Mouse (Mus musculus) liver, embryonic 14.5 days (tissue): ENCODE data around the gene Ccdc125. TPM values are rescaled to one million over a fixed set of nuclear protein-coding genes. Genes with fewer than 3 reads are reported as not detected.

Experiments used
- ATAC-seq: fragments of 200-750 bp; cut with Nextera tagmentation; 2 replicates; pipeline ENCODE4 v1.8.0; 2017; ENCODE audit warnings: moderate number of reproducible peaks, mild to moderate bottlenecking, moderate library complexity; ENCODE audit not compliant: insufficient read depth
- DNase-seq, 3 experiments: peaks; one replicate each; pipeline ENCODE4 v3.0.0-alpha.2; 2012 to 2013; ENCODE audit warnings: low read depth in 3 of 3, low spot score in 3 of 3
- H3K27ac ChIP-seq: fragments of 300-500 bp; sonication (generic); 2 replicates; pipeline ENCODE4 v1.5.1; 2014; ENCODE audit warnings: moderate library complexity, mild to moderate bottlenecking, control low read depth, inconsistent platforms
- H3K27me3 ChIP-seq: fragments of 300-500 bp; sonication (generic); 2 replicates; pipeline ENCODE4 v1.6.1; 2014; ENCODE audit warnings: mild to moderate bottlenecking, low read length, moderate library complexity; ENCODE audit not compliant: control insufficient read depth, insufficient read depth
- H3K36me3 ChIP-seq: fragments of 300-500 bp; sonication (generic); replicated peaks from 2 replicates; pipeline ENCODE4 v1.6.1; 2014; ENCODE audit warnings: low read depth; ENCODE audit not compliant: control insufficient read depth, insufficient read depth
- H3K4me1 ChIP-seq, 2 experiments: fragments of 200-500 bp in 1 of 2; fragments of 300-500 bp in 1 of 2; sonication (generic) in 1 of 2; replicated peaks; 2 replicates each; pipeline ENCODE4 v1.6.1; 2012 to 2014; ENCODE audit warnings: antibody characterized with exemption in 1 of 2, inconsistent platforms in 1 of 2, low read length in 1 of 2; ENCODE audit not compliant: control insufficient read depth in 2 of 2, insufficient read depth in 2 of 2
- H3K4me2 ChIP-seq: fragments of 300-500 bp; sonication (generic); 2 replicates; pipeline ENCODE4 v1.6.1; 2014; ENCODE audit warnings: low read depth, mild to moderate bottlenecking, control low read depth, moderate library complexity
- H3K4me3 ChIP-seq, 2 experiments: fragments of 200-500 bp in 1 of 2; fragments of 300-500 bp in 1 of 2; sonication (generic) in 1 of 2; 2 replicates each; pipeline ENCODE4 v1.5.1; 2012 to 2014; ENCODE audit warnings: low read depth in 2 of 2, low read length in 2 of 2, mild to moderate bottlenecking in 2 of 2, control low read depth in 1 of 2, inconsistent platforms in 1 of 2, moderate library complexity in 1 of 2; ENCODE audit not compliant: insufficient read depth in 1 of 2
- H3K9ac ChIP-seq: fragments of 300-500 bp; sonication (generic); replicated peaks from 2 replicates; pipeline ENCODE4 v1.6.1; 2014; ENCODE audit warnings: mild to moderate bottlenecking, control low read depth, moderate library complexity
- H3K9me3 ChIP-seq: fragments of 300-500 bp; sonication (generic); 2 replicates; pipeline ENCODE4 v1.6.1; 2016; ENCODE audit warnings: low read length, mixed read lengths; ENCODE audit not compliant: control insufficient read depth
- CTCF ChIP-seq: IDR thresholded peaks from 2 replicates; pipeline ENCODE4 v1.5.1; 2016; ENCODE audit warnings: antibody characterized with exemption, low read depth, control low read depth
- EP300 ChIP-seq: IDR thresholded peaks from 2 replicates; pipeline ENCODE4 v1.6.1; 2016; ENCODE audit warnings: antibody characterized with exemption, low read depth
- WGBS: fragments of 180-500 bp; shearing (Covaris S2); extraction: QIAGEN DNeasy Blood & Tissue Kit; methylation state at CpG from one replicate; pipeline ENCODE4 v1.1.7; 2014; ENCODE audit not compliant: insufficient replicate concordance; 5-methylcytosine and 5-hydroxymethylcytosine counted together
- polyA plus RNA-seq, 2 experiments: library from polyadenylated mRNA; depleted of rRNA in 1 of 2; stranded (reverse) in 1 of 2; unstranded in 1 of 2; fragments of >200 nt; fragmentation: Nextera tagmentation in 1 of 2; extraction: Ambion mirVana in 1 of 2; gene quantifications; 2 replicates each; pipeline versions ENCODE4 v1.2.1 to v1.2.3; 2012 to 2014

Gene Ccdc125
- polyA plus RNA-seq, 2 experiments = 3.7 to 4.2 TPM

DNA sequence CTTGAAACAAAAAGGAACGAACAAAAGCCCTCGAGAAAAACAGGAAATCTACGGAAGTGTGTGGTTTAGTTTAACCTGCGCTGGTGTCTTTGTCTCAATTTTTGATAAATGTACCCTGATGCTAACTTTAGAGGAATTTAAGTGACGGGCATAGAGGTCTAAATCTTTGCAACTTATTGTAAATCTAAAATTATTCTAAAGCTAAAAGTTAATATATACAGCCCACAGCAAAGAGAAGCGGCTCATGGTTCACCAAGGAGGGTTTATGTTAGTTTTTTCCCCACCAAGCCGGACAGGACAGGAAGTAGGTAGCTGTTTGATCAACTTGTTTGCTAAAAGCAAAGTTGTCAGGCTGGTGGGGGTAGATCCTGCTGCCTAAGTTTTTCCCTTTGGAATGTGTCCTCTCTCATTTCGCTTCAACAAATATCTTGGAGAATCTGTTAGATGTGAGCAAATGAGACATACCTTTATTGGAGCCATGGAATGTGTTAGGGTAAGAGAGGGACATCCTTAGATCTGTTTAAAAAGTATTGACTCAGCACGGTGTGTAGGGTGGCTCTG is 744 bp downstream of the Ccdc125 start:
- ATAC-seq = no peak
- H3K4me2 ChIP-seq = peak overlapping the region; percentile 64
- WGBS = 8% methylated on average over 9 of the region's 9 CpGs
- H3K9ac ChIP-seq = peak overlapping the region; percentile 59
- H3K4me1 ChIP-seq = peaks cover 0 to 2% of the 10 kb centered on the region in 2 experiments; a peak in 1 of 4 replicates
- TF ChIP-seq CTCF (no peak), EP300 (no peak)
- H3K27me3 ChIP-seq = no peaks in the 10 kb centered on the region
- DNase-seq = no peak
- H3K4me3 ChIP-seq = peak overlapping the region; percentile 59 to 70
- peak overlapping the region; percentile 24 for H3K27ac ChIP-seq
- no peaks in the 10 kb centered on the region for H3K9me3 ChIP-seq
- peaks cover 3% of the 10 kb centered on the region; the same call in 1 of the 2 replicates for H3K36me3 ChIP-seq

DNA sequence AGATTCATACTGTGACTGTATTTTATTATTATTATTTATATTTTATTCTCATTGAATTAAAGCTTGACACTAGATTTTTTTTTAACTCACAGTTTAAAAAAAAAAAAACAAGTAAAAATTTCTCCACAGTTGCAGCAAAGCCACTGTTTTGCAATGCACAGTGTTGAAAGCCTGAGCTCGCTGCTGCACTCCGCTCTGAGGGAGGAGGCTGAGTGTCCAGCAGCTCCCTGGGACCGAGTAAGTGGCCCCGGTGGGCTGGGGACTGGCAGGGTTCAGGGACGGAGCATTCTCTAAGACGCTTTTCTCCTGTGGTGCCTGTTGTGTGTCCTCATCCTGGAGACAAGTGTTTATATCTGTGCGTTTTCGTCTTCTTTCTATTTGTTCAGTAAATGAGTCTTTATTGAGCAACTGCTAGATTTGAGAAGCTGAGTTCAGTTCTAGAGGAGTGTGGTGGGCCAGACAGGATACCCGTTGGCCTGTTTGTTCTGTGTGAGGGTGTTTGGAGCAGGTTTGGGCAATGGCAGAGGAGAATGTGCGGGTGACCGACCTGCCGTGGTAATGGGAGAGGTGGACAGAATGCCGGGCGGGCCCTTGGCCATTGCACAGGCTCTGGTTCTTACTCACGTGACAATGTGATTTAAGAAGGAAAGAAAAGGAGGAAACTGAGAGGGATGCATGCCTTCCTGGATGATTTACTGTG is 6.6 kb downstream of the Ccdc125 start:
- no peak overlapping the region for H3K27ac ChIP-seq
- no peak overlapping the region for H3K9ac ChIP-seq
- no peaks in the 10 kb centered on the region for H3K27me3 ChIP-seq
- DNase-seq = no peak
- no peak for ATAC-seq
- H3K4me2 ChIP-seq = no peak overlapping the region
- no peaks in the 10 kb centered on the region for H3K4me1 ChIP-seq
- no peak overlapping the region for H3K4me3 ChIP-seq
- H3K36me3 ChIP-seq = no peaks in the 10 kb centered on the region
- no peaks in the 10 kb centered on the region for H3K9me3 ChIP-seq
- TF ChIP-seq EP300 (no peak), CTCF (no peak)
- 65% methylated on average over 15 of the region's 15 CpGs for WGBS

DNA sequence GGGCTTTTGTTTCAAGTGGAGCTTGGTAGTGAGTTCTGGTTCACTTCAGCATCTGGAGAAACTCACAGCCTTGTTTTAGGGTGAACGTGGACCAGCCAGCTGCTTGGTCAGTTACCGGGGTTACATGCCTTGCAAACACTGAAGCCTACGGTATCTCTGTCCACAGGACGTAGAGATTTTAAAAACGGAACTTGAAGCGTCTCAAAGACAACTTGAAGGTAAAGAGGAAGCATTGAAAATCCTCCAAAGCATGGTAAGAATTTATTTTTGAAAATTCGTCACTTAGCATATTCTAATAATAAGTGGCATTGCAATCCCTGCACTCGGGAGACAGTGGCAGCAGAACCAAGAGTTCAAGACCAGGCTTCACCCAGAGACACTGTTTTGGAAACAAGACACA is 12.1 kb downstream of the Ccdc125 start:
- H3K9ac ChIP-seq = no peak overlapping the region
- no peak for DNase-seq
- WGBS = 67% methylated on average over 8 of the region's 8 CpGs
- H3K4me3 ChIP-seq = no peak overlapping the region
- ATAC-seq = no peak
- H3K4me2 ChIP-seq = no peak overlapping the region
- TF ChIP-seq EP300 (no peak), CTCF (no peak)
- no peaks in the 10 kb centered on the region for H3K36me3 ChIP-seq
- H3K9me3 ChIP-seq = no peaks in the 10 kb centered on the region
- H3K4me1 ChIP-seq = no peaks in the 10 kb centered on the region
- no peaks in the 10 kb centered on the region for H3K27me3 ChIP-seq
- H3K27ac ChIP-seq = no peak overlapping the region

DNA sequence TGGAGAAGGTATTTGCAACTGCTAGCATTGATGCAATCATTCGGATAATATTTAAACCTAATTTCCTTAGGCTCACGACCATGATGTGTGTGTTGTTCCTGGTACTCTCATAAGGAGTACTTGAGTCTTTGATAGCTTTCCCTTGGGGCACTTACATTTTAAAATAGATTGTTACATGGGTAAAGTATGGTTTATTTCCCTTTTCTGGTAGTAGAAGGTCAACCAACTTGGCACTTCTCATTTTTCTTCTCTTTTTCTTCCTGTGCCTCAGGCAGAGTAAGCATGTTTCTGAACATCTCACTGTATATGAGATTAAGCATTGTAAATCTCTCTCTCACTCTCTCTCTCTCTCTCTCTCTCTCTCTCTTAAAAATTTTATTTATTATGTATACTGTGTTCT is 13.3 kb downstream of the Ccdc125 start:
- Histone ChIP-seq H3K4me2 (no peak overlapping the region), H3K36me3 (no peaks in the 10 kb centered on the region), H3K27ac (no peak overlapping the region), H3K9me3 (no peaks in the 10 kb centered on the region), H3K4me3 (no peak overlapping the region), H3K9ac (no peak overlapping the region), H3K4me1 (no peaks in the 10 kb centered on the region), H3K27me3 (no peaks in the 10 kb centered on the region)
- TF ChIP-seq CTCF (no peak), EP300 (no peak)
- no peak for ATAC-seq
- DNase-seq = no peak
- 47% methylated on average over 2 of the region's 2 CpGs for WGBS

DNA sequence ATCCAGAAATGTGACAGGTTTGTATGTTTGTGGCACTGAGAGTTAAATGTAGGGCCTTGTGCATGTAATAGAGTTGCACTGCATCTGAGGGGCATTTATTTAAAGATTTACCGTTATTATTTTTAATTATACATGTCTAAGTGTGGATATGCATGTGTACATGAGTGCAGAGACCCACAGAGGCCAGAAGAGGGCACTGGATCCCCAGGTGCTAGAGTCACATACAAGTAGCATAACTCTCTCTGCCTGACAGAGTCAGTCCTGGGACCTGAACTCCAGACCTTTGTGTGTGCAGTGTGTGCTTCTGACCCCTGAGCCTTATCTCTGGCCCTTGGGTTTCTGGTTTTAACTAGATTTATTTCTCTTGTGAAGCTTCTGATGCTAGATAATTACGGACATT is 14.8 kb downstream of the Ccdc125 start:
- H3K4me1 ChIP-seq = no peaks in the 10 kb centered on the region
- TF ChIP-seq CTCF = peak; percentile 70
- TF ChIP-seq EP300 = no peak
- no peak overlapping the region for H3K4me2 ChIP-seq
- no peaks in the 10 kb centered on the region for H3K36me3 ChIP-seq
- H3K9me3 ChIP-seq = no peaks in the 10 kb centered on the region
- DNase-seq (peak in 1 of 3 experiments; percentile 20), ATAC-seq (no peak)
- no peak overlapping the region for H3K9ac ChIP-seq
- H3K27me3 ChIP-seq = no peaks in the 10 kb centered on the region
- 54% methylated on average over 2 of the region's 2 CpGs for WGBS
- H3K4me3 ChIP-seq = no peak overlapping the region
- H3K27ac ChIP-seq = no peak overlapping the region
